Mouse (Mus musculus): ENCODE results near the gene Fgfr2. TPM values are rescaled to one million over a fixed set of nuclear protein-coding genes. Genes with fewer than 3 reads are reported as not detected.
A peak's percentile ranks its signal among the peaks of the same experiment; 100 is the strongest.

The Fgfr2 gene
- total RNA-seq, 1 experiment from 2014 or later, result not detected

DNA sequence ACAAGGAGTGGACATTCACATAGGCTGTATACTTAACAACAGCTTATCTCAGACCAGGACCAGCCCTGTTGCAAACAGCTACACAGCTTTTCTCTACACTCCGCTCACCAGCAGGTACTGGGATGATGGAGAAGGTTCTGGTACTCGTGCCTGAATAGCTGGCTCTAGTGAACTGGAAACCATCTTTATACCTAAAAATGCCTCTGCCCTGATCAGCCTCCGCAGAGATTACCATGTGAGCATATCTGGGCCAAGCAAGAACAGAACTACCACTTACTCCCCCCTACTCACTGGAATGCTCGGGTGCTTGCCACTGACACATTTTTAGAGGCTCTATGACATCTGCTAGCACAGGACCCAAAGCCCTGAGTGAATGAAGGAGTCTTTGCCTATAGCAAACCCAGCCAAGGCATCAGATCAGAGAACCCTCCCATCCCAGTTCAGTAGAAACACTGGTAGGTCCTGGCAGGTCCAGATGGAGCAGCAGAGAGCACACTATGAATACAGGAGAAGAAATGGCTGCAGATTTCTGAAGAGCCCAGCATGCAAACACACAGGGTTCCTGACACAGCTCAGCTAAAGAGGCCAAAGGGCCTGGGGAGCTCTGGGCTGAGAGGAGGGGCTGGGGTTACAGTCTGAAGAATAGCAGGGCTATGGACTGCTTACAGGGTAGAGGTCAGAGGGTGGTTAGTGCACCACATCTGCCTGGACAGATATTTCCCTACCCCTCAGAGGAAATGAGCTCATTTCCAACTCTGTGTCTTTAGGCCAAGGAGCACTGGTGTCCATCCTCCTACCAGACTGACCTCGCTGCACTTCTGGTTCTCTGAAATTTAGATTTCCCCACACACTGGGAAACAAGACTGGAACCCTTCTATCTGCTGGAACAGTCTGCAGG is 323.8 kb downstream of the Fgfr2 start:
- no peak for ATAC-seq (replicated peaks in 1 of 2; ENCODE audit: insufficient read depth in 1 of 2, low FRiP score in 2 of 2, low TSS enrichment in 1 of 2, low read depth in 1 of 2, poor library complexity in 2 of 2, severe bottlenecking in 2 of 2)

GRCm38 (mm10) chr7:132795141-132795540 is 328.0 kb downstream of the Fgfr2 start:
- no peak for ATAC-seq (replicated peaks in 1 of 2; ENCODE audit: insufficient read depth in 1 of 2, low FRiP score in 2 of 2, low TSS enrichment in 1 of 2, low read depth in 1 of 2, poor library complexity in 2 of 2, severe bottlenecking in 2 of 2)

DNA sequence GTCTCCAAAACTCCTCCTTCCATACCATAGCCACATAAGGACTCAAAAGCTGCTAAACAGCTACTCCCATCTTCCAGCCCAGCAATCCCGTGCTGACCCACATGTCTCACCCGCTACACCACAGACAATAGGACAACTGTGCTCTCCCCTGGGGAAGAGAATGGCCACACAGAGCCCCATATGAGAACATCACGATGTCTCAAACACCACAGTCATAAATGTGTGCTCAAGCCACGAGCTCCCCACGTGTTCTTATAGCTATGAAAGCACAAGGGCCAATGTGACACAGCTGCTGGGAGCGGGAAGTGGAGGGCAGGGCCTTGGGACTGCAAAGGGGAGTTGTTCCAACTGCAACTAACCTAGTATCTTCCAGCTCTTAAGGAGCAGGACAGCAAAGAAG is 329.7 kb downstream of the Fgfr2 start:
- 0 out of 4 replicates have a peak, but pooled peaks of 1 of the 2 experiments have one; percentile 8 for ATAC-seq (replicated peaks in 1 of 2; ENCODE audit: insufficient read depth in 1 of 2, low FRiP score in 2 of 2, low TSS enrichment in 1 of 2, low read depth in 1 of 2, poor library complexity in 2 of 2, severe bottlenecking in 2 of 2)

- ATAC-seq (replicated peaks in 1 of 2; ENCODE audit: insufficient read depth in 1 of 2, low FRiP score in 2 of 2, low TSS enrichment in 1 of 2, low read depth in 1 of 2, poor library complexity in 2 of 2, severe bottlenecking in 2 of 2), result no peak
Observed at GRCm38 (mm10) chr7:132790447-132791219, 332.5 kb downstream of the Fgfr2 start.

DNA sequence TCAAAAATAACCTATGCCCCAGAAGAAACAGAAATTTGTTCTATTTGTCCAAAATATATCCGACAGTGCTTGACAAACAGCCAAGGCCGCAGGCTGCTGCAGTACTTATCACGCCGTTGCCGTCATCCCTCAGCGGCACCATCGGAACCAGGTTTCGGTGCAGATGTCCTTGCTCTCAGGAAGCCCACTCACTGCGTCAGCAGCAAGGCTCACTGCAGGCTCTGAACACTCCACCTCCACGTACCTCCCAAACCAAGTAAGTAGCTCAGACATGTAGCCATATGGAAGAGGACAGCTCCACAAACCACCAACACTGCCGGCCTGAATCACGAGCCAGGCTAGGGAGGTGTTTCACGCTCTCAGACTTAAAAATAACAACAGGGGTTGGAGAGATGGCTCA is 334.3 kb downstream of the Fgfr2 start:
- no peak for ATAC-seq (replicated peaks in 1 of 2; ENCODE audit: insufficient read depth in 1 of 2, low FRiP score in 2 of 2, low TSS enrichment in 1 of 2, low read depth in 1 of 2, poor library complexity in 2 of 2, severe bottlenecking in 2 of 2)

DNA sequence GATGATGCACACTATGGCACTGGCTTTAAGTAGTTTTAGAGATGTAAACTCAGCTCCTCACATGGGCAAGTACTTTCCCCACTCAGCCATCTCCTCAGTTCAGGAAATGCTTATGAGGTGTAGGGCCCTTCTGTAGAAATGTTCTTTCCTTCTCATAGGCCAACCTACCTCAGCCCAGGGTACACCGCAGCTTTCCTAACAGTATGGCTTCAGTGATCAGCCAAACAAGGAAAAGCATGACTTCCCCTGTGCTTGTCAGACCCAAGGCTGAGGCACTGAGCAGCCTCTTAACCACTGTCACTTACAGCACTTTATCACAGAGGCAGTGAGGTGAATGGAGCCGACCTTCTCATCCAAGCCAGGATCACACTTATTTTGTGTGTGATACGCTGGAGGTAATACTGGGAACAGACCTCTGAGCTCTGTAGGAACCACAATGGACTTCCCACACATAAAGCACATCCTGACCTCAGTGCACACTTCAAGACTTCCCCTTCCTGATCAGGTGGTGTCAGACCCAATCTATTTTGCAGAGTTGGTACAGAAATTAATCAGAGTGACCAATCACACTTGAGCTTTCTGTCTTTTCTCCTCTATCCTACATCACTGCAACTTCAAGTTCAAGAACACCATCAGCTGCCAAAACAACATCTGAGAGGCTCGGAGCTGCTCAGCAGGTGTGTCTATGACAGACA is 335.5 kb downstream of the Fgfr2 start:
- peak; percentile 54 to 70 for ATAC-seq (replicated peaks in 1 of 2; ENCODE audit: insufficient read depth in 1 of 2, low FRiP score in 2 of 2, low TSS enrichment in 1 of 2, low read depth in 1 of 2, poor library complexity in 2 of 2, severe bottlenecking in 2 of 2)

DNA sequence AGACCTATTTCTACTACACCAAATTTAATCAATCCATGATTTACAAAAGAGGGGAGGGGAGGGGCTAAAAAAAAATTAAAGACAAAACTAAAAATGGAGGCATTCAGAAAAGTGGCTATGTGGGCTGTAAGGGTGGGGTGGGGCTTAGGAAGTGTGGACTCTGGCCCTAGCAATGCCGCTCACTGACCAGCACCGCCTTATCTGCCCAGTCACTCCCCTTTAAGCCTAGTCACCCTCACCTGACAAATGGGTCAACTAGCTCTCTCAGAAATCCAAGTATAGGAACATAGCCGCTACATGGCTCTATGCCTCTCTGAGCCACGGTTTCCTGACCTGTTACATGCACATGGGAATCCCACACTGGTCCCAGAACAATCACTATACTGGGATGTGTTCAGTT is 336.1 kb downstream of the Fgfr2 start:
- ATAC-seq (replicated peaks in 1 of 2; ENCODE audit: insufficient read depth in 1 of 2, low FRiP score in 2 of 2, low TSS enrichment in 1 of 2, low read depth in 1 of 2, poor library complexity in 2 of 2, severe bottlenecking in 2 of 2), result no peak

DNA sequence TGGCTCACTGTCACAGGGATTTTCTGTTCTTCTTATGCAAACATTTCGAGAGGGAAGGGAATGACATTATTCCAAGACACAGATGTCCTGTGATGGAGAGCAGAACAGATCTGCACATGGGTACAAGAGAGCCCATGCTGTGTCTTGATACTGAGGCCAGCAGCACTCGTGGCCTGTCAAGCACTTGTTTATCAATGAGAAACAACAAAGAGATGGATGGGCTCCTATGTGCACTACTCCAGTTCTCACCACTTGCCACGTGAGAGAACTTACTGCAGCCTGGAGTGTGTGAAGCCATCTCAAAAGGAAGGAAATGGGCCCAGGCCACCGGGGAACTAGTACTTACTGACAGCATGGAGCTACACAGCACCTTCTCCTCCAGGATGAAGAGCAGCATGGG is 336.6 kb downstream of the Fgfr2 start:
- no peak; a peak in 1 of 4 replicates for ATAC-seq (replicated peaks in 1 of 2; ENCODE audit: insufficient read depth in 1 of 2, low FRiP score in 2 of 2, low TSS enrichment in 1 of 2, low read depth in 1 of 2, poor library complexity in 2 of 2, severe bottlenecking in 2 of 2)

GRCm38 (mm10) chr7:132786011-132786410 is 337.1 kb downstream of the Fgfr2 start:
- no peak for ATAC-seq (replicated peaks in 1 of 2; ENCODE audit: insufficient read depth in 1 of 2, low FRiP score in 2 of 2, low TSS enrichment in 1 of 2, low read depth in 1 of 2, poor library complexity in 2 of 2, severe bottlenecking in 2 of 2)

GRCm38 (mm10) chr7:132784101-132784500 is 339.0 kb downstream of the Fgfr2 start:
- no peak for ATAC-seq (replicated peaks in 1 of 2; ENCODE audit: insufficient read depth in 1 of 2, low FRiP score in 2 of 2, low TSS enrichment in 1 of 2, low read depth in 1 of 2, poor library complexity in 2 of 2, severe bottlenecking in 2 of 2)

DNA sequence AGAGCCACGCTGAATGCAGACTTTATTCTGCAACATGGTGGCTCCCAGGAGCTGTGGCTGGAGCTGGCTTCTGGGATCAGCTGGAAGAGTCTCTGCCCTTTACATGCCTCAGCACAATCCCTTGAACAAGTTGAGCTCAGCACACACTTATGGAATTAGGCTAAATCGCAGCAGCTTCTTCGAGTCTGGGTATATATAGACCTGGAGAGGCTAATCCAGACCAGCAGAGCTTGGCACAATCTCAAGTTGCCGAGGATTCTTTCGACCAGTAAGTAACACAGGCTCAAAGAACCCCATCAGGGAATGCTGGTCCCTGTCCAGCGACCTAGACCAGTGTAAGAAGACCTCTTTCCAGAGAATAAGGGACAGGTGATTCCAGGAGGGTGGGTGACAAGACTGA is 341.3 kb downstream of the Fgfr2 start:
- no peak for ATAC-seq (replicated peaks in 1 of 2; ENCODE audit: insufficient read depth in 1 of 2, low FRiP score in 2 of 2, low TSS enrichment in 1 of 2, low read depth in 1 of 2, poor library complexity in 2 of 2, severe bottlenecking in 2 of 2)

- no peak for ATAC-seq (replicated peaks in 1 of 2; ENCODE audit: insufficient read depth in 1 of 2, low FRiP score in 2 of 2, low TSS enrichment in 1 of 2, low read depth in 1 of 2, poor library complexity in 2 of 2, severe bottlenecking in 2 of 2)
Observed at GRCm38 (mm10) chr7:132781130-132781814, 341.9 kb downstream of the Fgfr2 start.

DNA sequence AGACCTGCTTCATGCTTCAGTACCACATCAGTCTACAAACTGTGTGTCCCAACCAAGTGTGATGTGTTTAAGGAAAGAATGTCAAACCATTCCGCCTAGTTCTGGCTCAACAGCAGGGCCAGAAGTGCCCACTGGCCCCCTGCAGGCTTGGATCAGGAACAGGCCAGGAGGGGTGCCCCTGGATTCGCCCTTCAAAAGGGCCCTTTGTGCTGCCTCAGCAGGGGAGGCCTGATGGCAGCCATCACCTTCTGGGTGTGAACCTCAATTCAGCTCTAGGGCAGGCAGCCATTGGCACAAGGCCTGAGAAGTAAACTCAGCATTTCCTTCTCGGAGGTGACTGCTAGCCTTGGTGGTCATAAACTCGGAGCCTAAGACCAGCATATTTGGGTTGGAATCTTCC is 342.5 kb downstream of the Fgfr2 start:
- ATAC-seq (replicated peaks in 1 of 2; ENCODE audit: insufficient read depth in 1 of 2, low FRiP score in 2 of 2, low TSS enrichment in 1 of 2, low read depth in 1 of 2, poor library complexity in 2 of 2, severe bottlenecking in 2 of 2), result peak; percentile 40 to 47; a peak in 2 of 4 replicates

DNA sequence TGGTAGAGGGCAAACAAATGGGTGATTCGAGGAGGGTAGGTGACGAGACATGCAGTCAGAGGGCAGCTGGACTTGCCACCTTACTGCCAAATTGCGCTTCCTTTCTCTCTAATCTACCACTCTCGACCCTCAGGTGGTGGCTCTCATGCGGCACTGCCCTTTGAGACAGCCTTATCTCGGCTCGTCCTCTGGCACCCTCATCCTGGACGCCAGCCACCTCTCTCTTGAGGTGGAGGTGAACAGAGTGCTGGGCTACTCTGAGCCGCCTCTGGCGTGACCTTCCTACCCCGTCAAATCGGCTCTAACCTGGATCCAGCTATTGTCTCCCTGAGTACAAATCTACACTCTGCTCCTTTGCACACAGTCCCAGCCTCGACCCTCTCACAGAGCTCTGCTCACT is 344.5 kb downstream of the Fgfr2 start:
- no peak; a peak in 1 of 4 replicates for ATAC-seq (replicated peaks in 1 of 2; ENCODE audit: insufficient read depth in 1 of 2, low FRiP score in 2 of 2, low TSS enrichment in 1 of 2, low read depth in 1 of 2, poor library complexity in 2 of 2, severe bottlenecking in 2 of 2)

DNA sequence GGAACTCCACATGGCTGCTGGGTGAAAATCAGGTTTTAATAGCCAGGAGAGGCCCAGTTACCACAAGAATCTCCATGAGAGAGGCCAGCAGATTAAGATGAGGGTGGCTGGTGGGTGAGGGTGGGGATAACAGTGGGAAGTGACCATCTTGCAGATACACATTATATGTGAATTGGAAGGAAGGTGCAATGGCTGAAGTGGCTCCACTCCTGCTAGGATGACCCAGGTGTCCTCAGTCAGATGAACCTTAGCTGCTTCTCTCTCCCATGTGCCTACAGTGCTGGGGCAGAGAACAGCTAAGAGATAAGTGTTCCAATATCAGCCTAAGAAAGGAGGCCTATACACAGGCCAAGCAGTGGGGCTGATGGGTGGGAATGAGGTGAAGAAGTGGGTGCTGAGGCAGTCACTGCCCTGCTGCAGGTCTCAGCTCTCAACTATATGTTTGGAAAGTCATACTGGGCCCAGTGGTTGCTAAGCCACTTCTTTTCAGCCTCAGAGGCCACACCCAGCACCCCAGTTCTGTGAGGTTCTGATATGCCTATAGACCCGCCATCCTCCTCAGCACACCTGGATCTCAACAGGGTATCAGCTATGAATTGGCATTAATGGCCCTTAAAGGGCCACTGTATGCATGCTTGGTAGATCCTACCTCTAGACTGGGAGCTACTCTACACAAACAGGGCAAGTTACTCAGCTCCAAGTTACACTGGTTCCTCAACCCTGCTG is 345.3 kb downstream of the Fgfr2 start:
- ATAC-seq (replicated peaks in 1 of 2; ENCODE audit: insufficient read depth in 1 of 2, low FRiP score in 2 of 2, low TSS enrichment in 1 of 2, low read depth in 1 of 2, poor library complexity in 2 of 2, severe bottlenecking in 2 of 2), result no peak

DNA sequence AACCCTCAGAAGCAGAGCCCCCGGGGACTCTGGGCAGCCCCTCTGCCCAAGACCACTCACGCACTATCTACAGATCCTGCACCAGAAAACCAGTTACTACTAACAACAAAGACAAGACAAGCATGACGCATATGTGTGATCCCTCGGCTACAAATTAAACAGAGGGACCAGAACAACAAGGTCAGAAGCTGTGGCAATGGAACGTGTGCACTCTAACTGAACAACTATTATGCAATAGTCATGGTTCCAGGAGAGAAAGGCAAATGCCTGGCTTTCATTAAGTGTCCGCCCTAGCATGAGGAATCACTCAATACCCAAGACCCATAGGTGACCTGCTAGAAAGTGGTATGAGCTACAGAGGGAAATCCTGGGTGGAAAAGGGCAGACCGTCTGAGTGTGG is 346.0 kb downstream of the Fgfr2 start:
- no peak for ATAC-seq (replicated peaks in 1 of 2; ENCODE audit: insufficient read depth in 1 of 2, low FRiP score in 2 of 2, low TSS enrichment in 1 of 2, low read depth in 1 of 2, poor library complexity in 2 of 2, severe bottlenecking in 2 of 2)

Measured in hematopoietic stem cell, adult 5-6 weeks (primary cell).